Mouse (Mus musculus) lung, postnatal 0 days (tissue): ENCODE measurements around the gene Tctex1d2. TPM values are rescaled to one million over a fixed set of nuclear protein-coding genes. Genes with fewer than 3 reads are reported as not detected.

Experiments
- ATAC-seq: fragments of 200-750 bp; cut with Nextera tagmentation; 2 replicates; pipeline ENCODE4 v1.8.0; 2017; ENCODE audit warnings: moderate library complexity
- DNase-seq: peaks from one replicate; pipeline ENCODE4 v3.0.0-alpha.2; 2016; ENCODE audit warnings: low spot score
- H3K27ac ChIP-seq: fragments of 300-500 bp; sonication (generic); 2 replicates; pipeline ENCODE4 v1.5.1; 2014; ENCODE audit warnings: antibody characterized with exemption, mild to moderate bottlenecking, low read length, mixed read lengths
- H3K27me3 ChIP-seq: fragments of 300-500 bp; sonication (generic); replicated peaks from 2 replicates; pipeline ENCODE4 v1.6.1; 2014; ENCODE audit warnings: low read length, mixed read lengths; ENCODE audit not compliant: insufficient read depth
- H3K36me3 ChIP-seq: fragments of 300-500 bp; sonication (generic); 2 replicates; pipeline ENCODE4 v1.6.1; 2014; ENCODE audit warnings: low read length, mixed read lengths; ENCODE audit not compliant: insufficient read depth
- H3K4me1 ChIP-seq: fragments of 300-500 bp; sonication (generic); 2 replicates; pipeline ENCODE4 v1.6.1; 2014; ENCODE audit warnings: antibody characterized with exemption, low read depth, low read length, mixed read lengths; ENCODE audit not compliant: insufficient read depth
- H3K4me2 ChIP-seq: fragments of 300-500 bp; sonication (generic); replicated peaks from 2 replicates; pipeline ENCODE4 v1.6.1; 2014; ENCODE audit warnings: low read depth, mild to moderate bottlenecking, low read length, moderate library complexity, mixed read lengths
- H3K4me3 ChIP-seq: fragments of 300-500 bp; sonication (generic); 2 replicates; pipeline ENCODE4 v1.5.1; 2014; ENCODE audit warnings: low read depth, low read length
- H3K9ac ChIP-seq: fragments of 300-500 bp; sonication (generic); replicated peaks from 2 replicates; pipeline ENCODE4 v1.6.1; 2014; ENCODE audit warnings: low read depth, mild to moderate bottlenecking
- H3K9me3 ChIP-seq: fragments of 300-500 bp; sonication (generic); 2 replicates; pipeline ENCODE4 v1.6.1; 2016; ENCODE audit warnings: low read length, mixed read lengths
- CTCF ChIP-seq: IDR thresholded peaks from 2 replicates; pipeline ENCODE4 v1.5.1; 2016; ENCODE audit warnings: antibody characterized with exemption, mild to moderate bottlenecking
- EP300 ChIP-seq: IDR thresholded peaks from 2 replicates; pipeline ENCODE4 v1.6.1; 2016; ENCODE audit warnings: antibody characterized with exemption, mild to moderate bottlenecking, control low read depth
- WGBS: fragments of 180-500 bp; shearing (Covaris S2); extraction: QIAGEN DNeasy Blood & Tissue Kit; methylation state at CpG from one replicate; pipeline ENCODE4 v1.1.7; 2014; 5-methylcytosine and 5-hydroxymethylcytosine counted together
- polyA plus RNA-seq: library from polyadenylated mRNA; unstranded; fragments of >200 nt; fragmentation: Nextera tagmentation; extraction: Ambion mirVana; gene quantifications from 2 replicates; pipeline ENCODE4 v1.2.1, GENCODE M21; 2015

Tctex1d2 gene
- 24.0 and 24.6 TPM in 2 replicates for polyA plus RNA-seq

DNA sequence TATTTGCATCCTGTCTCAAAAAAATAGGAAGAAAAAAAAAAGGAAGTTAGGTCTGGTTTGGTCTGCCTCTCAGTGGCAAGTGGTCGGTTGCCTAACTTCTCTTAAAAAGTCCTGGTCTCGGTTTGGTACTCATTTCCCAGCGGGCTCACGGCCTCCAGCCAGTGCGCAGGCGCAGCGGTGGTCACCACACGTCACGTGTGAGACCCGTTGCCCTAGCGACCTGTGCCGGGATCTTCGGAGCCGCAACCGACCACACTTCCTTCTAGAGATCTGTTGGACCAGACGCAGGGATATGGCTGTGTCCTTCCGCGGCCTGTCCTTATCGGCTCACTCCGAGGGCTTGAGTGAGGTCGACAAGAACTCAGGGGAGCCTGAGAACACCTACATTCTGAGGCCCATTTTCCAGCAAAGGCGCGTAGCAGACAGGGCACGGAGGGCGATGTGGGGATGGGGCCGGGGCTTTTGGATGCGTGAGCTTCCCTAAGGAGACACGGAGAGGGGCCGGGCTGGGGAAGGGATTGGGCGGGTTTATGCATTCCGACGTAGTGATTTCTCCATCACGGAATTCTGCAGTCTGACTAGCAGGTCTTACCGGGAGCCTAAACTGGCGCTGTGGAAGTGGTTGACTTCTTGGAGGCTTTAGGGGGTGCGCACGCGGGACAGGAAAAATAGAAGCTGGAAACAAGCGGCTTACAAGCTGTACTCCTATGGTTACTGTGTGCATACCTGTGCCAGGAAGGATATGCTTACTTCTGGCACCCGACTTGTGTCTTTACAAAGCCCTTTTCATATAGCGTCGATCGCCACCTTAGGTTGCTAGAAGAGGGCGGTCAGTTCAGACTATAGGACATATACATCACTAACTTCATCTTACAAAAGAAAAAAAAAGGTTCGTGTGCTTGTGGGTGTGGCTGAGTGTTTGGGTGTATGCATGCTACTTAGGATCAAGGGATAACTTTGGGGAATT lies at the start of gene Tctex1d2:
Gene Tctex1d2, plus strand, starts transcription at position 186 of the 967 bp plus-strand sequence.
- WGBS: 1% methylated on average over 44 of the region's 45 CpGs
- peak; percentile 98 for DNase-seq
- H3K4me1 ChIP-seq: no peaks in the 10 kb centered on the region; the same call in 1 of the 2 replicates

DNA sequence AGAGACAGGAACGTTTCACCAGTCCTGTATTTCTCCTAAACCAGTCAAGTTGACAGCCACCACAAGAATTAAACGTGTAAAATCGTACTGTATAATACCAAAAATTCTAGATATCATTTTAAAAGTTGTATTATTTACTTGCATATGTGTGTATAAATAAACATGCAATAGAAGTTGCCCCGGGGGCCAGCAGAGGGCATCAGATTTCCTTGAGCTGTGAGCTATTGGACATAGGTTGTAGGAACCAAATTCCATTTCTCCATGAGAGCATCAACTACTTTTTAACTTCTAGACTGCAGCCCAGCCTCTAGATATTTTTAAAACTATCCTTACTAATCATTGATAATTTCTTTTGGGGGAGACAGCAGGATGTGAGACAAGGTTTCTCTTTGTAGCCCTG lies 48.2 kb upstream of the Tctex1d2 start:
- peaks cover 22% of the 10 kb centered on the region for H3K36me3 ChIP-seq
- no peak overlapping the region for H3K4me3 ChIP-seq
- 85% methylated on average over 4 of the region's 4 CpGs for WGBS

More for the DNA sequence above, at the start of gene Tctex1d2:
- TF ChIP-seq CTCF: peak; percentile 23; the same call in 1 of the 2 replicates
- no peak for TF ChIP-seq EP300
- peak within 1 kb of the TSS; percentile 76 for H3K27ac ChIP-seq
- peak within 1 kb of the TSS; percentile 44; the same call in 1 of the 2 replicates for H3K9ac ChIP-seq
- H3K4me3 ChIP-seq: peak within 1 kb of the TSS; percentile 60
- no peaks in the 10 kb centered on the region for H3K27me3 ChIP-seq
- H3K4me2 ChIP-seq: peak within 1 kb of the TSS; percentile 72
- ATAC-seq: peak; percentile 99
- H3K36me3 ChIP-seq: no peaks in the 10 kb centered on the region
- no peaks in the 10 kb centered on the region for H3K9me3 ChIP-seq

GRCm38 (mm10) chr16:32379575-32379974 lies 39.9 kb upstream of the Tctex1d2 start:
- Histone ChIP-seq H3K4me1 (no peaks in the 10 kb centered on the region), H3K4me2 (no peak overlapping the region), H3K36me3 (peaks cover 41% of the 10 kb centered on the region), H3K4me3 (no peak overlapping the region), H3K9ac (no peak overlapping the region), H3K27me3 (no peaks in the 10 kb centered on the region), H3K27ac (no peak overlapping the region), H3K9me3 (no peaks in the 10 kb centered on the region)
- no peak for ATAC-seq
- DNase-seq: no peak
- TF ChIP-seq CTCF (no peak), EP300 (no peak)
- 95% methylated on average over 2 of the region's 2 CpGs for WGBS

More for the DNA sequence above, 48.2 kb upstream of the Tctex1d2 start:
- Histone ChIP-seq H3K4me1 (no peaks in the 10 kb centered on the region), H3K9ac (no peak overlapping the region), H3K27me3 (no peaks in the 10 kb centered on the region), H3K9me3 (no peaks in the 10 kb centered on the region), H3K27ac (no peak overlapping the region), H3K4me2 (no peak overlapping the region)
- peak; percentile 53 for TF ChIP-seq CTCF
- no peak for TF ChIP-seq EP300
- no peak for ATAC-seq
- DNase-seq: peak; percentile 16

DNA sequence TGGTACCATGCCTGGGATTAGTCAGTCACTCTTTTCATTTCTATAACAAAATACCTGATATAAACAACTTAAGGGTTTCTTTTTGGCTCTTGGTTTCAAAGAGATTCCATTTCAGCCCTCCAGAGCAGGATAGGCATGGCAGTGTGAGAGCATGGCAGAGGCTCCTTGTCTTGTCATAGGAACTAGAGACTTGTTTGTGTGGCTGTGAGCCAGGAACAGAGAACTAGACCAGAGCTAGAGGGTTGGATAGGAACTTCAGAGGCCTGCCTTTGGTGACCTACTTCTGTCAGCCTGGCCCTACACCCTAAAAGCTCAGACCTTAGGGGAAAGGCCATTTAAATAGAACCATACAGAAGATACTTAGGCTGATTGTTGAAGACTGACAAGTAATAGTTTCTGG lies 36.6 kb upstream of the Tctex1d2 start:
- Histone ChIP-seq H3K36me3 (peaks cover 26% of the 10 kb centered on the region), H3K4me2 (no peak overlapping the region), H3K27ac (no peak overlapping the region), H3K9ac (no peak overlapping the region), H3K4me1 (no peaks in the 10 kb centered on the region), H3K27me3 (no peaks in the 10 kb centered on the region), H3K9me3 (no peaks in the 10 kb centered on the region), H3K4me3 (no peak overlapping the region)
- ATAC-seq (no peak), DNase-seq (no peak)
- TF ChIP-seq EP300 (no peak), CTCF (no peak)

- no peak overlapping the region for H3K4me3 ChIP-seq
- ATAC-seq (no peak), DNase-seq (no peak)
- no peak overlapping the region for H3K4me2 ChIP-seq
- WGBS: 81% methylated on average over 2 of the region's 2 CpGs
- TF ChIP-seq EP300 (no peak), CTCF (no peak)
- no peak overlapping the region for H3K27ac ChIP-seq
- H3K4me1 ChIP-seq: no peaks in the 10 kb centered on the region
- no peak overlapping the region for H3K9ac ChIP-seq
- H3K9me3 ChIP-seq: no peaks in the 10 kb centered on the region
- no peaks in the 10 kb centered on the region for H3K27me3 ChIP-seq
- peaks cover 24% of the 10 kb centered on the region; the same call in 1 of the 2 replicates for H3K36me3 ChIP-seq
These were observed 34.6 kb upstream of the Tctex1d2 start for GRCm38 (mm10) chr16:32384885-32385284.

GRCm38 (mm10) chr16:32386826-32387225 lies 32.7 kb upstream of the Tctex1d2 start:
- Histone ChIP-seq H3K27me3 (no peaks in the 10 kb centered on the region), H3K4me3 (no peak overlapping the region), H3K9me3 (no peaks in the 10 kb centered on the region), H3K9ac (no peak overlapping the region), H3K27ac (no peak overlapping the region), H3K4me2 (no peak overlapping the region), H3K36me3 (peaks cover 27% of the 10 kb centered on the region; the same call in 1 of the 2 replicates), H3K4me1 (no peaks in the 10 kb centered on the region)
- WGBS: 65% methylated on average over 3 of the region's 3 CpGs
- no peak for TF ChIP-seq CTCF
- no peak for TF ChIP-seq EP300
- ATAC-seq (no peak), DNase-seq (no peak)
